Mouse (Mus musculus) ES-Bruce4 (cell line): ENCODE results near the gene Rbpj.

Experiments used
- CTCF ChIP-seq: IDR thresholded peaks from one replicate; pipeline ENCODE4 v1.8.1; 2011; ENCODE audit warnings: low read depth, low read length
- EP300 ChIP-seq: IDR thresholded peaks from 2 replicates; pipeline ENCODE4 v1.6.1; 2011; ENCODE audit warnings: low read depth, low read length; ENCODE audit not compliant: insufficient read depth
- POLR2A ChIP-seq: IDR thresholded peaks from one replicate; pipeline ENCODE4 v1.8.1; 2011; ENCODE audit warnings: low read length; ENCODE audit not compliant: insufficient read depth

- TF ChIP-seq EP300 (no peak), CTCF (no peak), POLR2A (no peak)
Observed at GRCm38 (mm10) chr5:53555929-53556328, 90.0 kb downstream of the Rbpj start.
